Mouse (Mus musculus) ES-Bruce4 (cell line): ENCODE results near the gene Furin. TPM values are rescaled to one million over a fixed set of nuclear protein-coding genes. Genes with fewer than 3 reads are reported as not detected.

ENCODE experiments used
- H3K27ac ChIP-seq: 2 replicates; pipeline ENCODE4 v1.5.1; 2012; ENCODE audit warnings: low read length, inconsistent platforms; ENCODE audit not compliant: insufficient read depth
- H3K27me3 ChIP-seq: 2 replicates; pipeline ENCODE4 v1.6.1; 2012; ENCODE audit warnings: mild to moderate bottlenecking, low read length, inconsistent platforms; ENCODE audit not compliant: control insufficient read depth, poor library complexity, insufficient read depth, severe bottlenecking
- H3K36me3 ChIP-seq: 2 replicates; pipeline ENCODE4 v1.6.1; 2012; ENCODE audit warnings: inconsistent platforms, mild to moderate bottlenecking, low read length, moderate library complexity; ENCODE audit not compliant: control insufficient read depth, poor library complexity, insufficient read depth, severe bottlenecking
- H3K4me1 ChIP-seq: one replicate; pipeline ENCODE4 v1.8.1; 2011; ENCODE audit warnings: low read length; ENCODE audit not compliant: control insufficient read depth, insufficient read depth
- H3K4me3 ChIP-seq: 2 replicates; pipeline ENCODE4 v1.5.1; 2011; ENCODE audit warnings: low read depth, mild to moderate bottlenecking, low read length
- H3K9ac ChIP-seq: 2 replicates; pipeline ENCODE4 v1.6.1; 2012; ENCODE audit warnings: low read depth, mild to moderate bottlenecking, inconsistent platforms; ENCODE audit not compliant: poor library complexity, severe bottlenecking
- H3K9me3 ChIP-seq: replicated peaks from 2 replicates; pipeline ENCODE4 v1.6.1; 2012; ENCODE audit warnings: mild to moderate bottlenecking, low read length, inconsistent platforms; ENCODE audit not compliant: control insufficient read depth, poor library complexity, insufficient read depth, severe bottlenecking
- CTCF ChIP-seq: IDR thresholded peaks from one replicate; pipeline ENCODE4 v1.8.1; 2011; ENCODE audit warnings: low read depth, low read length
- EP300 ChIP-seq: IDR thresholded peaks from 2 replicates; pipeline ENCODE4 v1.6.1; 2011; ENCODE audit warnings: low read depth, low read length; ENCODE audit not compliant: insufficient read depth
- POLR2A ChIP-seq: IDR thresholded peaks from one replicate; pipeline ENCODE4 v1.8.1; 2011; ENCODE audit warnings: low read length; ENCODE audit not compliant: insufficient read depth
- polyA plus RNA-seq: library from polyadenylated mRNA; stranded (reverse); fragments of >200 nt; gene quantifications from 2 replicates; pipeline ENCODE4 v1.2.4, GENCODE M21; 2011; ENCODE audit warnings: low read depth; ENCODE audit not compliant: missing spikeins, insufficient read depth, insufficient read length

Furin gene
- polyA plus RNA-seq, 1 experiment, result 32.5 TPM

GRCm38 (mm10) chr7:80407712-80408111 is 2.5 kb upstream of the Furin start:
- no peak overlapping the region for H3K9ac ChIP-seq
- H3K9me3 ChIP-seq, result no peaks in the 10 kb centered on the region
- no peak overlapping the region for H3K4me3 ChIP-seq
- no peak overlapping the region for H3K27ac ChIP-seq
- no peaks in the 10 kb centered on the region for H3K27me3 ChIP-seq
- H3K36me3 ChIP-seq, result no peaks in the 10 kb centered on the region
- peaks cover 1% of the 10 kb centered on the region for H3K4me1 ChIP-seq
- TF ChIP-seq POLR2A, result no peak
- TF ChIP-seq CTCF, result no peak
- TF ChIP-seq EP300, result no peak

GRCm38 (mm10) chr7:80406186-80406585 is 950 bp upstream of the Furin start:
- no peak overlapping the region for H3K27ac ChIP-seq
- no peak for TF ChIP-seq CTCF
- no peak for TF ChIP-seq POLR2A
- no peak for TF ChIP-seq EP300

GRCm38 (mm10) chr7:80404101-80404894 is 938 bp downstream of the Furin start:
- Histone ChIP-seq H3K27ac (no peak overlapping the region), H3K36me3 (no peaks in the 10 kb centered on the region), H3K27me3 (no peaks in the 10 kb centered on the region), H3K4me1 (peaks cover 1% of the 10 kb centered on the region), H3K4me3 (no peak overlapping the region), H3K9me3 (no peaks in the 10 kb centered on the region), H3K9ac (no peak overlapping the region)
- TF ChIP-seq POLR2A, result no peak
- no peak for TF ChIP-seq CTCF
- no peak for TF ChIP-seq EP300

More at GRCm38 (mm10) chr7:80406186-80406585, 950 bp upstream of the Furin start:
- no peaks in the 10 kb centered on the region for H3K36me3 ChIP-seq
- H3K4me3 ChIP-seq, result no peak overlapping the region
- H3K9ac ChIP-seq, result no peak overlapping the region
- no peaks in the 10 kb centered on the region for H3K9me3 ChIP-seq
- peaks cover 1% of the 10 kb centered on the region for H3K4me1 ChIP-seq
- H3K27me3 ChIP-seq, result no peaks in the 10 kb centered on the region

- H3K27ac ChIP-seq, result no peak overlapping the region
- peak overlapping the region; percentile 7; the same call in 1 of the 2 replicates for H3K4me3 ChIP-seq
- H3K9ac ChIP-seq, result peak overlapping the region; percentile 98; the same call in 1 of the 2 replicates
- H3K27me3 ChIP-seq, result no peaks in the 10 kb centered on the region
- no peaks in the 10 kb centered on the region for H3K9me3 ChIP-seq
- TF ChIP-seq EP300, result no peak
- no peak for TF ChIP-seq POLR2A
- no peak for TF ChIP-seq CTCF
- no peaks in the 10 kb centered on the region for H3K36me3 ChIP-seq
- peaks cover 1% of the 10 kb centered on the region for H3K4me1 ChIP-seq
Measured at GRCm38 (mm10) chr7:80403551-80403950, 1.7 kb downstream of the Furin start.

GRCm38 (mm10) chr7:80402651-80403321 is 2.5 kb downstream of the Furin start:
- Histone ChIP-seq H3K36me3 (no peaks in the 10 kb centered on the region), H3K4me3 (peak overlapping the region; percentile 65), H3K27ac (no peak overlapping the region), H3K9me3 (no peaks in the 10 kb centered on the region), H3K9ac (peak overlapping the region; percentile 98), H3K27me3 (no peaks in the 10 kb centered on the region), H3K4me1 (peaks cover 1% of the 10 kb centered on the region)
- TF ChIP-seq POLR2A, result no peak
- TF ChIP-seq EP300, result no peak
- no peak for TF ChIP-seq CTCF
